Mouse (Mus musculus): ENCODE measurements around the gene Irgc1. TPM values are rescaled to one million over a fixed set of nuclear protein-coding genes. Genes with fewer than 3 reads are reported as not detected.

Gene Irgc1
- polyA plus RNA-seq, 1 experiment from 2014 or later: not detected

GRCm38 (mm10) chr7:24481474-24482207 is 29.5 kb upstream of the Irgc1 start, which contains the start of gene Cadm4:
Gene Cadm4 (plus strand): TSS chr7:24482023.
- Histone ChIP-seq H3K27me3 (peaks cover 43% of the 10 kb centered on the region), H3K9me3 (no peaks in the 10 kb centered on the region), H3K36me3 (no peaks in the 10 kb centered on the region), H3K4me3 (replicated peaks) (peak within 1 kb of the TSS; percentile 72), H3K4me2 (peak within 1 kb of the TSS; percentile 95), H3K9ac (replicated peaks) (peak within 1 kb of the TSS; percentile 75), H3K4me1 (replicated peaks) (peaks cover 26% of the 10 kb centered on the region), H3K27ac (no peak within 1 kb of the TSS)
- ATAC-seq (ENCODE audit: insufficient number of reproducible peaks, insufficient read depth, low FRiP score, low TSS enrichment, low read depth): peak; percentile 83
- WGBS: 1% methylated on average over 74 of the region's 83 CpGs

- peak; percentile 45; the same call in 1 of the 2 replicates for ATAC-seq (ENCODE audit: insufficient number of reproducible peaks, insufficient read depth, low FRiP score, low TSS enrichment, low read depth)
Measured at GRCm38 (mm10) chr7:24480986-24481473, 28.9 kb upstream of the Irgc1 start.

DNA sequence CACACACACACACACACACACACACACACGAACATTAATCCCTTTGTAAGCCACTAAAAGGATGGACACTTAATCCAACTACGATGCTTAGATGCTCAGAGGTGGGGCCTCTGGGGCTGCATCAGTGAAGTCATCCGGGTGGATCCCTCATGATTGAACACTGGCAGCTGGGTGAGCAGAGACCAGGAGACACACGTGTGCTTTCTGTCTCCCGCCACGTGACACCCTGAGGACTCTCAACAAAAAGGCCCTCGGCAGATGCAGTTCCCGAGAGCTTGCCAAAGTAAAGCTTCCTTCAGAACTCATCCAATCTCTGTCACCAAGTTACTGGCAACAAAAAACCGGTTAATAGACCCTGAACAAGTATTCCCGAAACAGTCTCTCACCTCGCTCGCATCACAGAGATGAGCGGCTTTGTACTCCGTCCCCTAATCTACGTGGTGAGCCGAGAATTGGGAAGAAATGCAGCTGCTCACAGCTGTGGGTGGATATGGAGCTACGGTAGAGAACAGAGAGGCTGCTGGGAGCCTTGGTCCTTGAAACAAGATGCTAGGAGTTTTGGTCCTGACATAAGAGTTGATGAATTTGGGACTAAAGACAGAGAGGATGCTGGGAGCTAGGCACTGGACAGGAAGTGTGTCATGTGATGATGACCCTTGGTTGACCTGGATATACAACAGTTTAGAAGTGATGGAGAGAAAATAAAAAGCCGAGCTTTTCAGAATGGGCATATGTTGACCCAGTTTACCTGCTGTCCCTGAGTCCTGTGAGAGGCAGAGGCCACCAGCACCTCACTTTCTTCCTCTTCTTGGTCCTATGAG is 28.2 kb upstream of the Irgc1 start:
- 60% methylated on average over 18 of the region's 18 CpGs for WGBS
- Histone ChIP-seq H3K36me3 (no peaks in the 10 kb centered on the region), H3K4me1 (replicated peaks) (peaks cover 16% of the 10 kb centered on the region), H3K27ac (no peak overlapping the region), H3K27me3 (peaks cover 39% of the 10 kb centered on the region), H3K4me3 (replicated peaks) (no peak overlapping the region), H3K9me3 (no peaks in the 10 kb centered on the region), H3K9ac (replicated peaks) (0 out of 2 replicates have a peak overlapping the region, but pooled peaks have one; percentile 75), H3K4me2 (peak overlapping the region; percentile 95)
- no peak for ATAC-seq (ENCODE audit: insufficient number of reproducible peaks, insufficient read depth, low FRiP score, low TSS enrichment, low read depth)

More at GRCm38 (mm10) chr7:24480986-24481473, 28.9 kb upstream of the Irgc1 start:
- WGBS: 14% methylated on average over 14 of the region's 14 CpGs
- no peak overlapping the region for H3K27ac ChIP-seq
- H3K9ac ChIP-seq (replicated peaks): peak overlapping the region; percentile 75
- peak overlapping the region; percentile 72 for H3K4me3 ChIP-seq (replicated peaks)
- peaks cover 20% of the 10 kb centered on the region for H3K4me1 ChIP-seq (replicated peaks)
- no peaks in the 10 kb centered on the region for H3K9me3 ChIP-seq
- no peaks in the 10 kb centered on the region for H3K36me3 ChIP-seq
- peaks cover 43% of the 10 kb centered on the region for H3K27me3 ChIP-seq
- H3K4me2 ChIP-seq: peak overlapping the region; percentile 95

- Histone ChIP-seq H3K27ac (no peak overlapping the region), H3K27me3 (peaks cover 39% of the 10 kb centered on the region), H3K4me2 (no peak overlapping the region), H3K9ac (replicated peaks) (no peak overlapping the region), H3K36me3 (no peaks in the 10 kb centered on the region), H3K4me1 (replicated peaks) (peaks cover 16% of the 10 kb centered on the region), H3K9me3 (no peaks in the 10 kb centered on the region), H3K4me3 (replicated peaks) (no peak overlapping the region)
- WGBS: 95% methylated on average over 2 of the region's 2 CpGs
- no peak for ATAC-seq (ENCODE audit: insufficient number of reproducible peaks, insufficient read depth, low FRiP score, low TSS enrichment, low read depth)
Measured at GRCm38 (mm10) chr7:24479685-24480084, 27.6 kb upstream of the Irgc1 start.

- 89% methylated on average over 5 of the region's 5 CpGs for WGBS
- H3K27me3 ChIP-seq: peaks cover 32% of the 10 kb centered on the region
- H3K4me1 ChIP-seq (replicated peaks): peaks cover 16% of the 10 kb centered on the region
- ATAC-seq (ENCODE audit: insufficient number of reproducible peaks, insufficient read depth, low FRiP score, low TSS enrichment, low read depth): no peak
- no peaks in the 10 kb centered on the region for H3K36me3 ChIP-seq
- no peak overlapping the region for H3K9ac ChIP-seq (replicated peaks)
- H3K4me3 ChIP-seq (replicated peaks): no peak overlapping the region
- no peak overlapping the region for H3K27ac ChIP-seq
- H3K9me3 ChIP-seq: no peaks in the 10 kb centered on the region
- H3K4me2 ChIP-seq: no peak overlapping the region
Measured at GRCm38 (mm10) chr7:24478911-24479310, 26.8 kb upstream of the Irgc1 start.

GRCm38 (mm10) chr7:24476856-24477255 is 24.8 kb upstream of the Irgc1 start:
- Histone ChIP-seq H3K4me3 (replicated peaks) (no peak overlapping the region), H3K36me3 (no peaks in the 10 kb centered on the region), H3K4me1 (replicated peaks) (peaks cover 5% of the 10 kb centered on the region), H3K27me3 (peaks cover 14% of the 10 kb centered on the region; the same call in 1 of the 2 replicates), H3K9me3 (0 out of 2 replicates have a peak, but pooled peaks cover 5% of the 10 kb centered on the region), H3K27ac (no peak overlapping the region), H3K4me2 (no peak overlapping the region), H3K9ac (replicated peaks) (no peak overlapping the region)
- 84% methylated on average over 7 of the region's 7 CpGs for WGBS
- no peak for ATAC-seq (ENCODE audit: insufficient number of reproducible peaks, insufficient read depth, low FRiP score, low TSS enrichment, low read depth)

GRCm38 (mm10) chr7:24476338-24476737 is 24.2 kb upstream of the Irgc1 start:
- Histone ChIP-seq H3K36me3 (no peaks in the 10 kb centered on the region), H3K9ac (replicated peaks) (no peak overlapping the region)

DNA sequence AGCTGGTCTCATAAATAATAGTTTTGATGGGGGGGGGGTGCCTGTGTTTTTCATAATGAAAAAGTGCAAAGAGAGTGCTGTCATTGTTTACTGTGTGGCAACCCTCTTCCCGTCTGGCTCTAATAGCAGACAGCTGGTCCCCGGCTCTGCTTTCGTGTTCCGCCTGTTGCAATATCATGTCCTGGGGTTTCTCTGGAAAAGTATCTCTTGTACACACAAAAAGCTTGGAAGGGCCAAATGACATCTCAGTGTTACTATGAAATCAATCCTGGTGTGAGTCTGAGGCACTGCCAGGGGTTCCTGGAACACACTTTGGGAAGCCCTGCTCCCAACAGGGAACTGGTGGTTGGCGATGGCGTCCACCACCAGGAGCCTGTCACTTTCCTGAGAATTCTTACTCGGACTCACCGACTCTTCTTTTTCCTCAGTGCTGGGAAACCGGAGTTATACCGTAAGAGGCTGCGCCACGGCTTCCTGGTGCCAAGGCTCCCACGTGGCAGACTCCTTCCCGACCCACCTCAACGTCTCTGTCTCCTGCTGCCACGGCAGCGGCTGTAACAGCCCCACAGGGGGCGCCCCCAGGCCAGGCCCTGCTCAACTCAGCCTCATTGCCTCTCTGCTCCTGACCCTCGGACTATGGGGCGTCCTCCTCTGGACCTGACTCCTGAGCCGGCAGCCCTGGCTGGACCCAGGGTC is 22.9 kb upstream of the Irgc1 start:
- Histone ChIP-seq H3K9me3 (0 out of 2 replicates have a peak, but pooled peaks cover 7% of the 10 kb centered on the region), H3K27ac (no peak overlapping the region), H3K27me3 (0 out of 2 replicates have a peak, but pooled peaks cover 1% of the 10 kb centered on the region), H3K4me3 (replicated peaks) (no peak overlapping the region), H3K36me3 (no peaks in the 10 kb centered on the region), H3K4me1 (replicated peaks) (no peaks in the 10 kb centered on the region), H3K9ac (replicated peaks) (no peak overlapping the region), H3K4me2 (no peak overlapping the region)
- ATAC-seq (ENCODE audit: insufficient number of reproducible peaks, insufficient read depth, low FRiP score, low TSS enrichment, low read depth): no peak
- WGBS: 37% methylated on average over 21 of the region's 21 CpGs

More at GRCm38 (mm10) chr7:24476338-24476737, 24.2 kb upstream of the Irgc1 start:
- H3K27me3 ChIP-seq: peaks cover 14% of the 10 kb centered on the region; the same call in 1 of the 2 replicates
- 0 out of 2 replicates have a peak, but pooled peaks cover 7% of the 10 kb centered on the region for H3K9me3 ChIP-seq
- WGBS: 88% methylated on average over 8 of the region's 8 CpGs
- no peak for ATAC-seq (ENCODE audit: insufficient number of reproducible peaks, insufficient read depth, low FRiP score, low TSS enrichment, low read depth)
- no peak overlapping the region for H3K4me2 ChIP-seq
- peaks cover 4% of the 10 kb centered on the region for H3K4me1 ChIP-seq (replicated peaks)
- no peak overlapping the region for H3K27ac ChIP-seq
- no peak overlapping the region for H3K4me3 ChIP-seq (replicated peaks)

DNA sequence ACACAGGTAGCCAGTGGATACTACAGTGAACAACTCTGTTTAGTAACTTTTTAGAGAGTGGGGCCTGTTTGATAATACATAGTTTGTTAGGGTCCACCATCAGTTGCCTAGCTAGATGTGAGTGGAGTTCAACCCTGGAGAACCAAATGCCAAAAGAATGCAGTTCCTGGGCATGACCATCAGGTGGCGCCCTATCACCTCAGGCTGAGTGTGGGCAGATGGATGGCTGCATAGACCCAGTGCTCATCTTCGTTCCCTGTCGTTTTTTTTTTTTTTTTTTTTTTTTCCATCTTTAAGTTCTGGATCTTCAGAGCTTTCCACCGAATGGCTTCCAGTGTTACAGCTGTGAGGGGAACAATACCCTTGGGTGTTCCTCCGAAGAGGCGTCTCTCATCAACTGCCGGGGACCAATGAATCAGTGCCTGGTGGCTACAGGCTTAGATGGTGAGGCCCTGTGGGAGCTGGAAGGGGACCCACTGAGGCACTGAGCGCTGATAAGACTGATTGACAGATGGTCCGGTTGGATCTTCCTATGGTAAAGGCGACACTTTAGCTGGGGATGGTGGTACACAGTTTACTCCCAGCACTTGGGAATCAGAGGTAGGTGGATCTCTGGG is 21.9 kb upstream of the Irgc1 start:
- 58% methylated on average over 10 of the region's 10 CpGs for WGBS
- Histone ChIP-seq H3K4me2 (no peak overlapping the region), H3K27me3 (no peaks in the 10 kb centered on the region), H3K4me3 (replicated peaks) (no peak overlapping the region), H3K9me3 (peaks cover 15% of the 10 kb centered on the region; the same call in 1 of the 2 replicates), H3K4me1 (replicated peaks) (no peaks in the 10 kb centered on the region), H3K27ac (no peak overlapping the region), H3K9ac (replicated peaks) (no peak overlapping the region), H3K36me3 (no peaks in the 10 kb centered on the region)
- no peak for ATAC-seq (ENCODE audit: insufficient number of reproducible peaks, insufficient read depth, low FRiP score, low TSS enrichment, low read depth)

- no peak for ATAC-seq (ENCODE audit: insufficient number of reproducible peaks, insufficient read depth, low FRiP score, low TSS enrichment, low read depth)
- no peak overlapping the region for H3K9ac ChIP-seq (replicated peaks)
Measured at GRCm38 (mm10) chr7:24472937-24473336, 20.8 kb upstream of the Irgc1 start.

More at GRCm38 (mm10) chr7:24472937-24473336, 20.8 kb upstream of the Irgc1 start:
- Histone ChIP-seq H3K4me2 (no peak overlapping the region), H3K4me1 (replicated peaks) (no peaks in the 10 kb centered on the region), H3K27ac (no peak overlapping the region), H3K27me3 (no peaks in the 10 kb centered on the region), H3K36me3 (no peaks in the 10 kb centered on the region), H3K9me3 (peaks cover 16% of the 10 kb centered on the region; the same call in 1 of the 2 replicates), H3K4me3 (replicated peaks) (no peak overlapping the region)
- 77% methylated on average over 7 of the region's 7 CpGs for WGBS

All from limb, embryonic 12.5 days (tissue).